In genomic region chrX:102019471-102020240, GRCm38 (mm10) we compare ENCODE assay signal across 15 mouse cellular contexts. TPM values are rescaled to one million over a fixed set of nuclear protein-coding genes. Genes with fewer than 3 reads are reported as not detected.
DNase-seq lines count a peak whose midpoint lies in the region; ATAC-seq and TF ChIP-seq lines count a peak whose summit lies in the region.
"Had no signal": no experiment of that assay in that cellular context is flagged by ENCODE, and none has a peak within 500 bp of the region (broad histone marks: within the 10 kb centered on the region; RNA-seq: fewer than 3 reads in every experiment).

No protein-coding gene starts in this region.

- 69% methylated on average over 7 of the region's 7 CpGs for WGBS in intestine, embryonic 14.5 days
- WGBS in intestine, embryonic 16.5 days: 69% methylated on average over 7 of the region's 7 CpGs
- 65% methylated on average over 7 of the region's 7 CpGs for WGBS in lung, embryonic 15.5 days
- 60% methylated on average over 7 of the region's 7 CpGs for WGBS in olfactory bulb, adult 2 months

- H3K9ac ChIP-seq in intestine, embryonic 14.5 days (ENCODE audit: low read length): no peak overlapping the region
- no peak overlapping the region for H3K9ac ChIP-seq in intestine, embryonic 16.5 days (ENCODE audit: low read depth, low read length)
- no peak overlapping the region for H3K9ac ChIP-seq in lung, embryonic 15.5 days
- H3K9ac ChIP-seq: embryonic facial prominence, embryonic 12.5 days; limb, embryonic 15.5 days; midbrain, embryonic 13.5 days had no signal

- H3K9me3 ChIP-seq in intestine, embryonic 14.5 days (ENCODE audit: control insufficient read depth, low read length): no peaks in the 10 kb centered on the region
- no peaks in the 10 kb centered on the region for H3K9me3 ChIP-seq in intestine, embryonic 16.5 days (ENCODE audit: control insufficient read depth, low read length)
- H3K9me3 ChIP-seq in lung, embryonic 15.5 days: no peaks in the 10 kb centered on the region
- H3K9me3 ChIP-seq: embryonic facial prominence, embryonic 12.5 days; limb, embryonic 15.5 days; midbrain, embryonic 13.5 days had no signal

- peak overlapping the region; percentile 54; the same call in 1 of the 2 replicates for H3K27ac ChIP-seq in intestine, embryonic 14.5 days (ENCODE audit: low read depth)
- H3K27ac ChIP-seq in intestine, embryonic 16.5 days (ENCODE audit: low read length): no peak overlapping the region
- 0 out of 2 replicates have a peak overlapping the region, but pooled peaks have one; percentile 15 for H3K27ac ChIP-seq in lung, embryonic 15.5 days
- H3K27ac ChIP-seq in olfactory bulb, adult 2 months (ENCODE audit: insufficient read depth, low read depth, low read length): peak overlapping the region; percentile 74
- H3K27ac ChIP-seq: embryonic facial prominence, embryonic 12.5 days; midbrain, embryonic 13.5 days had no signal

- no peak for TF ChIP-seq CTCF in olfactory bulb, adult 2 months (IDR thresholded peaks at IDR 0.05; ENCODE audit: insufficient read depth, low read depth, low read length)

- peak; percentile 58 for ATAC-seq in cerebellum, adult (ENCODE audit: insufficient number of reproducible peaks, low FRiP score, low TSS enrichment)
- ATAC-seq in intestine, embryonic 14.5 days (replicated peaks; ENCODE audit: low FRiP score, low TSS enrichment, low read depth): no peak
- ATAC-seq in intestine, embryonic 16.5 days: no peak
- ATAC-seq in lung, embryonic 15.5 days (ENCODE audit: borderline replicate concordance, extremely low read depth, low FRiP score, low TSS enrichment): no peak
- ATAC-seq: midbrain, embryonic 13.5 days; Patski had no signal

- no peak overlapping the region; the same call in 1 of the 2 replicates for H3K4me2 ChIP-seq in intestine, embryonic 14.5 days (ENCODE audit: low read length)
- no peak overlapping the region for H3K4me2 ChIP-seq in intestine, embryonic 16.5 days (ENCODE audit: low read depth, low read length)
- peak overlapping the region; percentile 9; the same call in 1 of the 2 replicates for H3K4me2 ChIP-seq in lung, embryonic 15.5 days
- H3K4me2 ChIP-seq: embryonic facial prominence, embryonic 12.5 days; limb, embryonic 15.5 days; midbrain, embryonic 13.5 days had no signal

- 0 out of 2 replicates have a peak, but pooled peaks cover 2% of the 10 kb centered on the region for H3K4me1 ChIP-seq in intestine, embryonic 14.5 days (replicated peaks; ENCODE audit: control insufficient read depth, insufficient read depth, low read length)
- H3K4me1 ChIP-seq in intestine, embryonic 16.5 days (ENCODE audit: control insufficient read depth, insufficient read depth, low read length): no peaks in the 10 kb centered on the region
- H3K4me1 ChIP-seq in lung, embryonic 15.5 days: peaks cover 10% of the 10 kb centered on the region; the same call in 1 of the 2 replicates
- H3K4me1 ChIP-seq in olfactory bulb, adult 2 months (ENCODE audit: control insufficient read depth, insufficient read depth, low read length): peaks cover 29% of the 10 kb centered on the region
- H3K4me1 ChIP-seq: midbrain, embryonic 13.5 days had no signal

- H3K36me3 ChIP-seq in intestine, embryonic 14.5 days (ENCODE audit: control insufficient read depth, insufficient read depth, low read length): no peaks in the 10 kb centered on the region
- H3K36me3 ChIP-seq in intestine, embryonic 16.5 days (ENCODE audit: control insufficient read depth, insufficient read depth, low read length): no peaks in the 10 kb centered on the region
- H3K36me3 ChIP-seq in lung, embryonic 15.5 days: no peaks in the 10 kb centered on the region
- H3K36me3 ChIP-seq: embryonic facial prominence, embryonic 12.5 days; limb, embryonic 15.5 days; midbrain, embryonic 13.5 days had no signal

- H3K27me3 ChIP-seq in intestine, embryonic 14.5 days (replicated peaks; ENCODE audit: control insufficient read depth, insufficient read depth, low read length): peaks cover 9% of the 10 kb centered on the region; the same call in 1 of the 2 replicates
- H3K27me3 ChIP-seq in intestine, embryonic 16.5 days (replicated peaks; ENCODE audit: control insufficient read depth, insufficient read depth, low read length): no peaks in the 10 kb centered on the region
- H3K27me3 ChIP-seq in lung, embryonic 15.5 days: peaks cover 14% of the 10 kb centered on the region; the same call in 1 of the 2 replicates

- H3K4me3 ChIP-seq in intestine, embryonic 14.5 days (ENCODE audit: low read depth, low read length): no peak overlapping the region
- no peak overlapping the region for H3K4me3 ChIP-seq in intestine, embryonic 16.5 days (ENCODE audit: low read length)
- H3K4me3 ChIP-seq in lung, embryonic 15.5 days: no peak overlapping the region
- H3K4me3 ChIP-seq in olfactory bulb, adult 2 months (ENCODE audit: insufficient read depth, low read depth, low read length): no peak overlapping the region
- H3K4me3 ChIP-seq: embryonic facial prominence, embryonic 12.5 days; limb, embryonic 15.5 days; midbrain, embryonic 13.5 days had no signal

- DNase-seq in cerebellum, postnatal 4 days (ENCODE audit: low spot score in 2 of 2): no peak
- no peak for DNase-seq in intestine, embryonic 14.5 days (ENCODE audit: low spot score)
- no peak for DNase-seq in lung, postnatal 14 days
- DNase-seq in neural tube, embryonic 10.5 days (ENCODE audit: extremely low spot score, low spot score): no peak
- DNase-seq: adrenal gland, adult 2 months; lung, postnatal 10 days; spleen, adult 18-20 months had no signal

- no peak for TF ChIP-seq POLR2A in olfactory bulb, adult 2 months (IDR thresholded peaks at IDR 0.05; ENCODE audit: insufficient read depth, low read depth, low read length)

RNA-seq across cellular contexts. Expression of gene Rtl5, which starts 51.4 kb away (rescaled TPM):
- polyA plus RNA-seq in intestine, embryonic 14.5 days (2014; fragmentation: Nextera tagmentation; extraction: Ambion mirVana): 1.9 and 2.2 TPM in 2 replicates
- 1.0 and 1.5 TPM in 2 replicates for polyA plus RNA-seq in intestine, embryonic 16.5 days (2015; fragmentation: Nextera tagmentation; extraction: Ambion mirVana)
- 2.0 and 2.3 TPM in 2 replicates for polyA plus RNA-seq in lung, embryonic 15.5 days (2015; fragmentation: Nextera tagmentation; extraction: Ambion mirVana)
- polyA plus RNA-seq in olfactory bulb, adult 2 months (2012; ENCODE audit: insufficient read depth, insufficient read length, low replicate concordance, missing spikeins): not detected in 2 replicates
